Mouse (Mus musculus): Measurements from ENCODE around the gene Topors.

Gene Topors

GRCm38 (mm10) chr4:40250984-40251383 is 18.7 kb downstream of the Topors start:
- DNase-seq (ENCODE audit: low read depth), result no peak

DNA sequence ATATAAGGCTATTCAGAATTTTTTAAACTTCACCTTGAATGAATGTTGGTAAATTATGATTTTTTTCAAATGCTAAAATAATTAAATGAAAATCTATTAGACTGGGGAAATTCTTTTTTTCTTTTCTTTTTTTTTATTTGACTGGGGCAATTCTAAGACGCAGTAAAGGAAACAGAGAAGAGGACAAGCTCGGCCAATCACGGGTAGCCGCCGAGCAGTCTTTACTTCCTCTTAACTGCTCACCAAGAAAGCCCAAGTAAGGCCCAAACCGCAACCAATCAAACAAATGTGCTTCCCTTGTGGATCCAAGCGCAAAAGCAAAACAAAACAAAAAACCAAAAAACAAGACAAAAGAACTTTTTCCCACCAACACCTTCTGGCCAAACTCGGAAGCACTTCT is 25.6 kb downstream of the Topors start:
- DNase-seq (ENCODE audit: low read depth), result no peak

- DNase-seq (ENCODE audit: low read depth), result no peak
These were observed 26.6 kb downstream of the Topors start for GRCm38 (mm10) chr4:40243006-40243405.

GRCm38 (mm10) chr4:40241928-40242327 is 27.7 kb downstream of the Topors start:
- no peak for DNase-seq (ENCODE audit: low read depth)

GRCm38 (mm10) chr4:40240272-40240744 is 29.3 kb downstream of the Topors start:
- no peak for DNase-seq (ENCODE audit: low read depth)

DNA sequence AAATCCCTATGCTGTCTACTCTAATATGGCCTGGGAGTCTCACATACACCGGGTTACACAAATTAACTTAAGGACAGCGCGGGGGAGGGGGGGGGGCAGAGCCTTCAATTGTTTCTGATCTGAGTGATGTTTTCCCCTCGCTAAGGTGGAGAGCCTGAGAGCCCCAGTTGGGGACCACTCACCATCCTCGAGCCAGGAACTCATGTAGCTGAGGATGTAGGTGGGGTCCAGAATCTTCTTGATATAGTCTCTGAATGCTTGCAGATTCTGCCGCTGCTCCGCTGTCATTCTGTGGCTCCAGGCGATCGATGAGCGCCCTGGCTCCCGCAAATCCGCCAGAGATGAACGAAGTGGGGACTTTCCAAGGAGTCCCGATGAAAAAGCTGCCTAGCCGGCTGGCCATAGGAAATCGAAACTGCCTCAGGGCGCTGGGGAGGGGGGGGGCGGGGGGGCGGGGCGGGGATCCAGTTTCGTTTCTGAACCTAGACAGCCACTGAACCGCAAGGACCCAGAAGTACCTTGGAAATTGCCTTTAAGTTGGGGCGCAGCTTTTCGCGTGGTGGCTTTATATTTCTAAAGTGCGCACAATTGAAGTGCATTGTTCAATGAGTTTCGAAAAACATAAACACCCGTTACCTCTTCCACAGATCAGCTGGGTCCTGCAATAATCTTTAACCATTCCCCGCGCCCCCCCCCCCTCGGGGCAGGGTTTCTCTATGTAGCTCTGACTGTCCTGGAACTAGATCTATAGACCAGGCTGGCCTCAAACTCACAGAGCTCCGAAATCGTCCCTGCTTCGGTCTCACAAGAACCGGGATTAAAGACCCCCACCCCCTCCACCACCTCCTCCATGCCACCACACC is 30.0 kb downstream of the Topors start, which contains the start of gene Ddx58:
Gene Ddx58, minus strand, starts transcription at position 420 of the 863 bp plus-strand sequence.
- no peak for DNase-seq (ENCODE audit: low read depth)

DNA sequence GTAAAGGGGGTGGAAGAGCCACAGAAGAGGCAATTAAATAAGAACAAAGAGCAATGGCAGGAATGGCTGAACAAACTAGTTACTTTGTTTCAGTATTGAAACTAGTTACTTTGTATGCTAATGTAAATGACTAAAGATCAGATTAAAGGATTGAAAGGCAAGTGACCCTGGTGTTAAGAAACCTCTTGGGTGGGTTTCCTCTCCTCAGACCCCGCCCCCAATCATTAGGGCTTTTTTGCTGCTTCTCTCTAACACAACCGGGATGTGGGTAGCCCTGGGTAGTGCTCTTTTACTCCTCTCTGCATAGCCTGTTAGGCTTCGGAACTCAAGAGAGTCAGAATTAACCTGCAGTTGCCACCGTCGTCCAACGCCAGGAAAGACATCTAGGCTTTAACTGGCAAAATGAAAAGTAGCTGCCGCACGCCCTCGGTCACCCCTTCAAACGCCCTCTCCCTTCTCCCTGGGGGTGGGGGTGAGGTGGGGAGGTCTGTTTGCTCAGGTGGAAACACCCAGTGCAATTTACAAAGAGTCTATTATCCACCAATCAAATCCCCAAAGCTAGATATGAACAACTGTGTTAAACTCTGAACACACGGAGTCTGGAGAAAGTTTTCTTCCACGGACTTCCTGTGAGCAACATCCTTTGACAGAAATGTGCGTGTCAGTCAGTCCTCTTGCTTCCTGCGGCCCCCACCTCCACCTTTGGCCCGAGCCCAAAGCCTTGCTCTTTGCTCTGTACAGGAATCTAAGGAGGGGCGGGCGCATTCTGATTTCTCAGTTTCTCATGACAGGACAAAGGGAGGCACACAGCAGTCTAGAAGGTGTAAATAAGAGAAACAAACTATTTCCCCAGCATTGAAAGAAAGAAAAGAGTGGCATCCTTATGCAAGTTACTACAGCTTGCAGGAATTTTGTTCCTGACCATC is 30.9 kb downstream of the Topors start:
- no peak for DNase-seq (ENCODE audit: low read depth)

DNA sequence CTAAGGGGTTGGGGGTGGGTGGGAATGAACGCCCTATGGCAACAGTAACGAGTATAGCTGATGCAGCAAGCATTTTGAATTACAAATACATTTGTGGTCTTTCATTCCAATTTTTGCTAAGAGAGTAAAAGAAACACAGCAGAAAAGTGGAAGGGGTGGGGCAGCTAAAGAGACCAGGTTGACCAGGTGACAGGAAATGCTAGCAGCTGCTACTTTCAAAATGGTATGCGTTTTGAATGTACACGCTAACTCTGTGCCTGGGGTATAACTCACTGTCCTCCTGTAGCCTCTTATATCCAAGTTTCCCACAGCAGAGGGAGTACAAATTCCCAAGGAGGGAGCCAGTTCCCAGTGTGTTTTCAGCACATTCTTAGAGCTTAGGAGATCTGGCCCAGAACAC is 32.8 kb downstream of the Topors start:
- no peak for DNase-seq (ENCODE audit: low read depth)

DNA sequence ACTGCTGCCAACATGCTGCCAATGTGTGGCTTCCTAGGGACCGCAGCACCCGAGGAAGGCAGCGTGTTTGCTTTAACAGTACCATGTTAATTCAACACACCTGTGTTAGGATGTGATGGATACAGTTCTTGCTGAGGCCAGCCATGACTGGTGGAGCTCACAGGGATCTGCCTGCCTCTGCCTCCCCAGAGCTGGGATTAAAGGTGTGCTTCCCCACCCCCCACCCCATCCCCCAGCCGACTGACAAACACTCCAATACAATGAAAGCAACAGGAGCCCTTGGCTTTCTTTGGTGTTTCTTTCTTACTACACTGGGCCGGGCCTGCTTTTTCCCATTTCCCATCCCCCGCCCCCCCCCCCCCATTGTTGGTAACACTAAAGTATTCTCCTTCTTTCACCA is 35.4 kb downstream of the Topors start:
- DNase-seq (ENCODE audit: low read depth), result no peak

- no peak for DNase-seq (ENCODE audit: low read depth)
These were observed 36.5 kb downstream of the Topors start for GRCm38 (mm10) chr4:40233062-40233664.

GRCm38 (mm10) chr4:40229723-40230122 is 39.9 kb downstream of the Topors start:
- no peak for DNase-seq (ENCODE audit: low read depth)

DNA sequence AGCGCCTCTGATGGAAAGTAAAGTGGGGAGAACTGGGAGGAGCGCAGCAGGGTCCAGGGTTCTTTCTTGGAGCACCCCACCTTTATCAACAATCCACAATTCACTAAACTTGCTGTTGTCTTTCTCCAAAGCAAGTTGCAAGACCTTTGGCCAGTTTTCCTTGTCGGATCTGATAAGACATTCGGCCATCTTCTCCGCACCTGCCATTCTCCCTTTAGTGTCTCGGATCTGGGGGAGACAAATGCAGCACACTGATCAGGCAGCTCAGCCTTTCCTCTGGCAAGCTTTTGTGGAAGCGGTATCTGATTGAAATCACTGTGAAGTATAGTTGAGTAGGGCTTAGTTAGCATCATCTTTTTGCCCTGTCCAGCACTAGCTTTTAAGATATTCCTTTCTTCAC is 41.8 kb downstream of the Topors start:
- DNase-seq (ENCODE audit: low read depth), result no peak

GRCm38 (mm10) chr4:40227131-40227530 is 42.5 kb downstream of the Topors start:
- DNase-seq (ENCODE audit: low read depth), result no peak

- DNase-seq (ENCODE audit: low read depth), result no peak
These were observed 43.6 kb downstream of the Topors start for GRCm38 (mm10) chr4:40226095-40226494.

DNA sequence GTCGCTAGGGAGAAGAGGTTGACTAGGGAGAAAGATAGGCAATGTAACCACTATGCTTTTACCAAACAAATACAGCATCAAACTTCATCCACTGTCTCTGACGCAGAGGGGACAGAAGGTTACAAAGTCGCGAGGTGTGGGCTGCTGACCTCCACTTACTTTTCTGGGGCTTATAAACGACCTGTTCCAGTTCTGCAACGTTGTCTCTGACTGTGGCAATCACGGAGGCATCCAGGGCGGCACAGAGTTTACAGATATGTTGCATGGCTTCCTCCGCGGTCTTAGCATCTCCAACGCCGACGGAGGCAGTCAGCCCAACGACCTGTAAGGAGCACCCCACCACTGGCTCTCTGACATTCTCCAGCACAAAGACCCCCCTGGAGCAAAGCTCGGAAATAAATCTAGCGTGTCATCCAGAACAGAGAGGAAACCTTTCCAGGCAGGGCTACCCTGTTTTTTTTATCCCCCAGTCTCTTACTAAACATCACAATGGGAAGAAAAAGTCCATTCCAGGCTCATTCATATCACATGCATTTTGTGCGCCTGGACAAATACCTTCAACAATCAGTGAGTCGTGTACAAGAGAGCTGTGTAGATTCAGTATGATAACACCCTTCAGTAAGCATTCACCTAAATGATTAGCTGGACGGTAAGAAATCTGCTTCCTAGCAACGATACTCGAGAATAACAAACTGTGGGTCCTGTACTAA is 47.6 kb downstream of the Topors start:
- DNase-seq (ENCODE audit: low read depth), result no peak

- no peak for DNase-seq (ENCODE audit: low read depth)
These were observed 48.5 kb downstream of the Topors start for GRCm38 (mm10) chr4:40221004-40221760.

- DNase-seq (ENCODE audit: low read depth), result no peak
These were observed 49.2 kb downstream of the Topors start for GRCm38 (mm10) chr4:40220437-40220836.

GRCm38 (mm10) chr4:40218382-40218781 is 51.3 kb downstream of the Topors start:
- DNase-seq (ENCODE audit: low read depth), result no peak

GRCm38 (mm10) chr4:40217910-40218309 is 51.7 kb downstream of the Topors start:
- DNase-seq (ENCODE audit: low read depth), result no peak

- DNase-seq (ENCODE audit: low read depth), result no peak
These were observed 57.5 kb downstream of the Topors start for GRCm38 (mm10) chr4:40212177-40212576.

Measured in c-Kit-positive CD71-positive TER-119-negative erythroid progenitor cells, embryonic 14.5 days (primary cell).